Mouse (Mus musculus) stomach, embryonic 14.5 days (tissue): ENCODE results near the gene Grsf1. TPM values are rescaled to one million over a fixed set of nuclear protein-coding genes. Genes with fewer than 3 reads are reported as not detected.

Experiments
- ATAC-seq: fragments of 200-750 bp; cut with Nextera tagmentation; 2 replicates; pipeline ENCODE4 v1.8.0; 2017; ENCODE audit warnings: low read depth, moderate TSS enrichment; ENCODE audit not compliant: insufficient number of reproducible peaks, insufficient read depth, low FRiP score
- H3K27ac ChIP-seq: fragments of 300-500 bp; sonication (generic); 2 replicates; pipeline ENCODE4 v1.5.1; 2014; ENCODE audit warnings: mild to moderate bottlenecking, low read length, moderate library complexity, mixed read lengths
- H3K27me3 ChIP-seq: fragments of 300-500 bp; sonication (generic); 2 replicates; pipeline ENCODE4 v1.6.1; 2014; ENCODE audit warnings: low read length, control low read depth, mixed read lengths; ENCODE audit not compliant: control insufficient read depth, insufficient read depth
- H3K36me3 ChIP-seq: fragments of 300-500 bp; sonication (generic); 2 replicates; pipeline ENCODE4 v1.6.1; 2014; ENCODE audit warnings: mild to moderate bottlenecking, control low read depth, low read length, moderate library complexity, mixed read lengths; ENCODE audit not compliant: control insufficient read depth, insufficient read depth
- H3K4me1 ChIP-seq: fragments of 300-500 bp; sonication (generic); 2 replicates; pipeline ENCODE4 v1.6.1; 2014; ENCODE audit warnings: low read length, control low read depth, mixed read lengths; ENCODE audit not compliant: control insufficient read depth, insufficient read depth
- H3K4me2 ChIP-seq: fragments of 300-500 bp; sonication (generic); replicated peaks from 2 replicates; pipeline ENCODE4 v1.6.1; 2014; ENCODE audit warnings: low read depth, low read length, control low read depth
- H3K4me3 ChIP-seq: fragments of 300-500 bp; sonication (generic); 2 replicates; pipeline ENCODE4 v1.5.1; 2014; ENCODE audit warnings: low read depth, low read length, control low read depth
- H3K9ac ChIP-seq: fragments of 300-500 bp; sonication (generic); replicated peaks from 2 replicates; pipeline ENCODE4 v1.6.1; 2014; ENCODE audit warnings: low read depth, mild to moderate bottlenecking, control low read depth, low read length, moderate library complexity, mixed read lengths
- H3K9me3 ChIP-seq: fragments of 300-500 bp; sonication (generic); 2 replicates; pipeline ENCODE4 v1.6.1; 2016; ENCODE audit warnings: low read depth, low read length, control low read depth; ENCODE audit not compliant: control insufficient read depth
- WGBS: fragments of 180-500 bp; shearing (Covaris S2); extraction: QIAGEN DNeasy Blood & Tissue Kit; methylation state at CpG from one replicate; pipeline ENCODE4 v1.1.7; 2014; 5-methylcytosine and 5-hydroxymethylcytosine counted together
- polyA plus RNA-seq: library from polyadenylated mRNA; unstranded; fragments of >200 nt; fragmentation: Nextera tagmentation; extraction: Ambion mirVana; gene quantifications from 2 replicates; pipeline ENCODE4 v1.2.1, GENCODE M21; 2014

The Grsf1 gene
- polyA plus RNA-seq, 1 experiment from 2014 or later, result 52.7 TPM

DNA sequence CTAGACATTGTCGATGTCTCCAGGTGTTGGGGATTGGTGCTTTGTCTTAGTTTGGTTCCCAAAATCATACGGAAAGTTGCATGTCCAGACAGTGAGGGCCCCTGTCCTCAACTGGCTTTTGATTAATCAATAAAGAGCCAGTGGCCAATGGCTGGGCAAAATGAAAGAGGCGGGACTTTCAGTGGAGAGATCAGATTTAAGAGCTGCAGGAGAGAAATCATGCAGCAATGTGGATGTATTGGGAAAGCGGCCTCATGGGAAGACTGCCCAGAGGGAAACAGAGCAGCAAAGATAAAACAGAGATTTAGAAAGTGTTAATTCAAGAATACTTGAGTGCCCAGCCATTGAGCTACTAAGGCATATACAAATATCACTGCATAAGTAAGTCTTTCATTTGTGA is 16.6 kb upstream of the Grsf1 start:
- H3K4me3 ChIP-seq, result no peak overlapping the region
- no peaks in the 10 kb centered on the region for H3K27me3 ChIP-seq
- H3K36me3 ChIP-seq, result no peaks in the 10 kb centered on the region
- H3K4me1 ChIP-seq, result 0 out of 2 replicates have a peak, but pooled peaks cover 3% of the 10 kb centered on the region
- H3K9me3 ChIP-seq, result no peaks in the 10 kb centered on the region
- no peak overlapping the region for H3K4me2 ChIP-seq
- 90% methylated on average over 4 of the region's 4 CpGs for WGBS
- no peak for ATAC-seq
- no peak overlapping the region for H3K9ac ChIP-seq
- no peak overlapping the region for H3K27ac ChIP-seq

DNA sequence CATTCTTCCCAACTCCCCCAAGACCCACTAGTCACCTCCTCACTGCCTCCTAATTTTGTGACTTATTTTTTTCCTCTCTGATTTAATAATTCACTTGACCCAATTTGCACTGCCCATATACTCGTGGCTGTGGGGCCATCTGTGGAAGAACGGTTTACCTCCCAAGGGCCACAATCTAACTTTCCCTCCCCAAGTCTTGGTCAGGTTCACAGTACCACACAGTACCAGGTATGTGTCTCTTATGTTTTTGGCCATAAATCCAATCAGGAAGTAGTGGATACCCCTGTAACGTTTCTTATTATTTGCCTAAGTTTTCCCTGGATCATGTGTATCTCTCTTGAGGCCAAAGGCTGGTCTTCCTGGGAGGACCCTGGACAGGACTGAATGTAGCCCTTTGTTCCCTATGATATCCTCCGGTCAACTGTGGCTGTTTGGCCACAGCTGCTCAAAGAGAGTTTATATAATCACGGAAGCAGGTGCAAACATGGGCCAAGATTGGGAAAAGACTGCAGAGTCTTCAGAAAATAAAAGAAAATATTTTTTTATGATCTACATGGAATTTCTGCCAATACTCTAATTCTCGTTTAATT is 15.6 kb upstream of the Grsf1 start:
- Histone ChIP-seq H3K4me2 (no peak overlapping the region), H3K9me3 (no peaks in the 10 kb centered on the region), H3K9ac (no peak overlapping the region), H3K27ac (no peak overlapping the region), H3K27me3 (no peaks in the 10 kb centered on the region), H3K36me3 (no peaks in the 10 kb centered on the region), H3K4me1 (0 out of 2 replicates have a peak, but pooled peaks cover 3% of the 10 kb centered on the region), H3K4me3 (no peak overlapping the region)
- no peak for ATAC-seq
- 45% methylated on average over 6 of the region's 6 CpGs for whole genome bisulfite sequencing

DNA sequence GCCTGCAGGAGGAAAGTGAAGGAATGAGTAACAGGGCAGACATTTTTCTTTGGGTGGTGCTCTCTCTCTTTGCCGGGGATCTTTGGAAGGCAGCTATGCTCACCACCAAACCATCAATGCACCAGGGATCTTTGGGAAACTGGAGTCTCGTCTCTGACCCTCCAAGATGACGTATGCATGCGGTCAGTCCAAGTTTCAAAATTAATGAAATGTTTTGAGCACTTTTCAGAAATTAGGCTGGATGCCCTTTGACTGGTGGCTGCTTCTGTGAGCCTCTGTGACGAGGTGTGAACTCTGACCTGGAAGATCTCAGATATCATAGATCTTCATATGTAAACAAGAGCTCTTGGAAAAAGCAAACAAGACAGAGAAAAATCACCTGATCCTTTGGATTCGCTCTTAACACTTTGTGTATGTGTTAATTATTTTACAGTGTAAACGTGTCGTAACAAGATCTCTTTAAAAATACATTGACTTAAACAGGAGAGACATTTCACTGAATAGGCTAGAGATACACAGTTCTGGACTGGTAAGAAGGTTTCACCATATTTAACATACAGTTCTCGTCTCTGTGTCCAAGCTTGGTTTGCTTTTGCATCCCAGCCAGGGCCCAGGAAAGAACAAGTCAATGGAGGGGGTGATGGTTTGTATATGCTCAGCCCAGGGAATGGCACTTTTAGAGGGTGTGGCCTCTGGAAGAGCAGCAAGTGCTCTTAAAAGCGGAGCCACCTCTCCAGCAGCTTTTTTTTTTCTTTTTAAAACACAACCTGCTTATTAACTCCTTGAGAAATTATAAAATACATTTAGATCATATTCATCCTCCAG is 14.9 kb upstream of the Grsf1 start:
- Histone ChIP-seq H3K4me1 (0 out of 2 replicates have a peak, but pooled peaks cover 3% of the 10 kb centered on the region), H3K27me3 (no peaks in the 10 kb centered on the region), H3K9ac (no peak overlapping the region), H3K36me3 (no peaks in the 10 kb centered on the region), H3K4me2 (no peak overlapping the region), H3K27ac (no peak overlapping the region), H3K9me3 (no peaks in the 10 kb centered on the region), H3K4me3 (no peak overlapping the region)
- no peak for ATAC-seq
- 22% methylated on average over 10 of the region's 10 CpGs for WGBS

DNA sequence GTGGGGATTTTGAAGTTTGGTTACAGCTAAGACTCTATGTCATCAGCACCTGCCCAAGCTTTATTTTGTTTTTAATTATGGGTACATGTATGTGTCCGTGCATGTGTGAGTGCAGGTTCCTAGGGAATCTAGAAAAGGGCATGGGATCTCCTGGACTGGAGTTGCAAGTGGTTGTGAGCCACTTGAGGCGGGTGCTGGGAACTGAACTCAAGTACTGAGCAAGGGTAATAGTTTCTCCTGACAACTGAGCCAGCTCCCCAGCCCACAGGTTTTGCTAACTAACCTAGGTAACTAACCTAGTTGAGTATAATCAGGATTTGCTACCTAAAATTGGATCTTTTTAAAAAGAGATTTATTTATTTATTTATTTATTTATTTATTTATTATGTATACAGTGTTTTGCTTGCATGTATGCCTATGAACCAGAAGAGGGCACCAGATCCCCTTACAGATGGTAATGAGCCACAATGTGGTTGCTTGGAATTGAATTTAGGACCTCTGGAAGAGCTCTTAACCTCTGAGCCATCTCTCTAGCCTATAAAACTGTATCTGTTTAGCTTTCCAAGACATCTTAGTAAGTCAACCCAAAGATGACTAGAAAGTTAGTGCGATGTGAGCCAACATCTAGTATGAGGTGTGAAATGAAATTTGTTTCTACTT is 13.4 kb upstream of the Grsf1 start:
- Histone ChIP-seq H3K9me3 (no peaks in the 10 kb centered on the region), H3K4me3 (no peak overlapping the region), H3K4me1 (0 out of 2 replicates have a peak, but pooled peaks cover 3% of the 10 kb centered on the region), H3K27ac (no peak overlapping the region), H3K27me3 (no peaks in the 10 kb centered on the region), H3K9ac (no peak overlapping the region), H3K4me2 (no peak overlapping the region), H3K36me3 (no peaks in the 10 kb centered on the region)
- ATAC-seq, result 0 out of 2 replicates have a peak, but pooled peaks have one; percentile 4
- 82% methylated on average over 3 of the region's 3 CpGs for WGBS

DNA sequence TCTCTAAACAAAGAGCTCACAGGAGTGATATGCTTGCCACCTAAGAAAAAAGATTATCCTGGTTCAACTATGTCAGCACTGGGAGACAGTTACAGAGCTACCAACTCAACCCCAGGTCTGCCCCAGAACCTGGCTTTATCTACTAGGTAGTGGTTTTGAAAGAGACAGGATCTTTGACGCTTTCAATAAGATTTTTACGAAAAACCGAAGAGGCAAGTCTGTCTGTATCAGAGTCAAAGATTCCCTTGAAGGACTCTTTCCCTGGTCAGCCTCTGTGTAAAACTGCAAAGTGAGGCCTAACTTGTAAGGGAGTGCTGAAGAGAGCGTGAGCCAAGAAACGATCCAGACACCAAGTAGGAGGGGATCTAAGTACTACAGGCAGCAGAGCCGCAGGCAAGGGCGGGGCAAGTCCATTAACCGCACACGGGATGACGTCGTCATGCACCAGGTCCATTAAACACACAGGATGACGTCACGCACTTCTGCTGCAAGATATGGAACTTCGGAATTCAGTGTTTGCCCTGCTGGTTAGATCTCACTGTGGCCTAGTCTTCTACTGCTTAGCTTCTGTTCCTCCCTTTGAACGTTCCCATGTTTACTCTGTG is 12.7 kb upstream of the Grsf1 start:
- no peak overlapping the region for H3K4me2 ChIP-seq
- no peaks in the 10 kb centered on the region for H3K36me3 ChIP-seq
- H3K4me3 ChIP-seq, result no peak overlapping the region
- H3K27me3 ChIP-seq, result no peaks in the 10 kb centered on the region
- WGBS, result 61% methylated on average over 15 of the region's 15 CpGs
- H3K27ac ChIP-seq, result no peak overlapping the region
- no peak overlapping the region for H3K9ac ChIP-seq
- 0 out of 2 replicates have a peak, but pooled peaks cover 3% of the 10 kb centered on the region for H3K4me1 ChIP-seq
- no peaks in the 10 kb centered on the region for H3K9me3 ChIP-seq
- peak; percentile 79 for ATAC-seq

DNA sequence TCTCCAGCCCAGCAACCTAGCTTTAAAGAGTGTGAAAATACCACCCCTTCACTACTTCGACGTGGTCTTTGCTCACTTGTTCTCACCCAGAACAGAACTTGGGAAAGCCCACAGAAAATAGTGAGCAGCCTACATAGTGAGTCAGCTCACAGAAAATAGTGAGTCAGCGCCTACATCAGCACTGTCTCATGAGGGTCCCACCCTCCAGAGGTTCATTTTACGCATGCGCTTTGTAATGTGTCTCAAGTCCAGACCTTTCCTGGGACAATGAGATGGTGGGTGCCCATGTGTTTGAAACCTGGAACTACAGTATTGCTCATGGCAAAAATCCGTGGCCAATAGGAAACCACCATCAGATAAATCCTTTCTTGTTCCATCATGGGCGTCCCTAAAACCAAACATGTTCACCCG is 12.0 kb upstream of the Grsf1 start:
- H3K4me3 ChIP-seq, result no peak overlapping the region
- H3K27me3 ChIP-seq, result no peaks in the 10 kb centered on the region
- no peak overlapping the region for H3K9ac ChIP-seq
- no peak for ATAC-seq
- no peak overlapping the region for H3K4me2 ChIP-seq
- H3K27ac ChIP-seq, result no peak overlapping the region
- 0 out of 2 replicates have a peak, but pooled peaks cover 3% of the 10 kb centered on the region for H3K4me1 ChIP-seq
- WGBS, result 80% methylated on average over 8 of the region's 8 CpGs
- no peaks in the 10 kb centered on the region for H3K36me3 ChIP-seq
- no peaks in the 10 kb centered on the region for H3K9me3 ChIP-seq

DNA sequence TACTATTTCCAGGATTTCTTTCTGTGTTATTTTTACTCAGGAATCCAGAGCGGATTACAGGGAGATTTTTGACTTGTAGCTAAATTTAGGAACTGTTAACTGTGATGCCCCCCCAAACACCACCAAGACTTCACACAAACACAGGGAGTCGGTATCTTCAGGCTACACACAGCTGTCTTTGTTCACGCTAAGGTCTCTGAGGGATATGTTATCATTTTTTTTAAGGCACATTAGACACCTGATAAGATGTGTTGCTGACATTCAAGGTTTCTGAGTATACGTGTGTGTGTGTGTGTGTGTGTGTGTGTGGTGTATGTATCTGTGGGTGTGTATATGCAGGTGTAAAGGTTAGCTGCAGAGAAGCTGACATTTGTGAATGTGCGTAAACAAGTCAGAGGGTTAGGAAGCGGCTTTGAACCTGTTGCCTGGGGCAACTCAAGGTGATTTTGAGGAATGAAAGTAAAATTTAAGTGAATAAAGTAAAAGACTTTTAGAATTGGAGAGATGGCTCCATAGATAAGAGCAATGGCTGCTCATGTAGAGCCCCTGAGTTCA is 9.9 kb upstream of the Grsf1 start:
- no peak overlapping the region for H3K4me2 ChIP-seq
- no peak overlapping the region for H3K27ac ChIP-seq
- H3K9me3 ChIP-seq, result no peaks in the 10 kb centered on the region
- 0 out of 2 replicates have a peak, but pooled peaks cover 3% of the 10 kb centered on the region for H3K4me1 ChIP-seq
- 50% methylated on average over 6 of the region's 6 CpGs for WGBS
- H3K4me3 ChIP-seq, result no peak overlapping the region
- H3K36me3 ChIP-seq, result no peaks in the 10 kb centered on the region
- no peak overlapping the region for H3K9ac ChIP-seq
- H3K27me3 ChIP-seq, result no peaks in the 10 kb centered on the region
- ATAC-seq, result no peak

DNA sequence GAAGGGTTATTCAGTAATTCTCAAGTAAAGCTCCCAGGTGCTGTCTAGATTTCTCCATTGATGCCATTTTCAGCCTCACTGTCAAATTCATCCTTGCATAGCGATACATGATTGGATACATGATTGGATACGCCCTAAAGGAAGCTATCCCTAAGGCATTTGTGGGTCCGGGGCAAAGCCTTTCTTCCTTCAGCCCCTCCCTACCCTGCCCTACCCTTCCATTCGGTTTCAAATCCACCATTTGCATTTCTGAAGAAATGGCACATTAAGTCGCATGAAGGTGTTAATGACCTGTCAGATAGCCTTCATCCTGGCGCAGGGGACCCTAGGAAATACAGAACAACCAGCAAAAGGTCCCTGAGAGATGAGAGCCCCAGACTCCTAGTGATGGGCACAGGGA is 9.3 kb upstream of the Grsf1 start:
- ATAC-seq, result no peak
- Histone ChIP-seq H3K9me3 (no peaks in the 10 kb centered on the region), H3K27me3 (no peaks in the 10 kb centered on the region), H3K4me1 (no peaks in the 10 kb centered on the region), H3K4me3 (no peak overlapping the region), H3K9ac (no peak overlapping the region), H3K36me3 (no peaks in the 10 kb centered on the region), H3K27ac (no peak overlapping the region), H3K4me2 (no peak overlapping the region)
- WGBS, result 10% methylated on average over 6 of the region's 6 CpGs
